Mouse (Mus musculus): ENCODE results near the gene Mib2.
"Not testable (repeated sequence)": the region's sequence is repeated elsewhere in the genome, so short reads cannot be mapped to it uniquely, and the experiment has no call there.

Gene Mib2

GRCm38 (mm10) chr4:155668689-155669597 is at the start of gene Mib2:
Gene Mib2 (minus strand): TSS chr4:155669198.
- DNase-seq (ENCODE audit: low read depth in 2 of 2, low spot score in 2 of 2) = peak; percentile 94 to 97

GRCm38 (mm10) chr4:155710521-155711252 is 41.7 kb upstream of the Mib2 start:
- DNase-seq (ENCODE audit: low read depth in 2 of 2, low spot score in 2 of 2) = no peak

GRCm38 (mm10) chr4:155708988-155709387 is 40.0 kb upstream of the Mib2 start:
- no peak for DNase-seq (ENCODE audit: low read depth in 2 of 2, low spot score in 2 of 2)

GRCm38 (mm10) chr4:155708582-155708981 is 39.6 kb upstream of the Mib2 start:
- no peak for DNase-seq (ENCODE audit: low read depth in 2 of 2, low spot score in 2 of 2)

- no peak for DNase-seq (ENCODE audit: low read depth in 2 of 2, low spot score in 2 of 2)
Measured at GRCm38 (mm10) chr4:155705592-155705929, 36.6 kb upstream of the Mib2 start.

- peak; percentile 87 to 91 for DNase-seq (ENCODE audit: low read depth in 2 of 2, low spot score in 2 of 2)
Measured at GRCm38 (mm10) chr4:155704721-155705591, 36.0 kb upstream of the Mib2 start, which contains the start of gene Ssu72. Gene Ssu72 (plus strand): TSS chr4:155704800.

- DNase-seq (ENCODE audit: low read depth in 2 of 2, low spot score in 2 of 2) = no peak
Measured at GRCm38 (mm10) chr4:155703425-155703929, 34.5 kb upstream of the Mib2 start.

- DNase-seq (ENCODE audit: low read depth in 2 of 2, low spot score in 2 of 2) = no peak
Measured at GRCm38 (mm10) chr4:155700425-155700824, 31.4 kb upstream of the Mib2 start.

- DNase-seq (ENCODE audit: low read depth in 2 of 2, low spot score in 2 of 2) = no peak
Measured at GRCm38 (mm10) chr4:155696261-155697255, 27.6 kb upstream of the Mib2 start.

- DNase-seq (ENCODE audit: low read depth in 2 of 2, low spot score in 2 of 2) = no peak
Measured at GRCm38 (mm10) chr4:155695531-155696062, 26.6 kb upstream of the Mib2 start.

- peak; percentile 71 to 77 for DNase-seq (ENCODE audit: low read depth in 2 of 2, low spot score in 2 of 2)
Measured at GRCm38 (mm10) chr4:155694482-155695401, 25.7 kb upstream of the Mib2 start.

GRCm38 (mm10) chr4:155694111-155694481 is 25.1 kb upstream of the Mib2 start, which contains the start of gene Fndc10:
Gene Fndc10 (plus strand): TSS chr4:155694342.
- DNase-seq (ENCODE audit: low read depth in 2 of 2, low spot score in 2 of 2) = peak; percentile 25 to 42

GRCm38 (mm10) chr4:155692421-155692820 is 23.4 kb upstream of the Mib2 start:
- DNase-seq (ENCODE audit: low read depth in 2 of 2, low spot score in 2 of 2) = peak in 1 of 2 experiments; percentile 32

- no peak for DNase-seq (ENCODE audit: low read depth in 2 of 2, low spot score in 2 of 2)
Measured at GRCm38 (mm10) chr4:155690571-155691375, 21.8 kb upstream of the Mib2 start.

GRCm38 (mm10) chr4:155687764-155688163 is 18.8 kb upstream of the Mib2 start:
- not testable (repeated sequence) for DNase-seq (ENCODE audit: low read depth in 2 of 2, low spot score in 2 of 2)

GRCm38 (mm10) chr4:155683670-155684277 is 14.8 kb upstream of the Mib2 start:
- not testable (repeated sequence) for DNase-seq (ENCODE audit: low read depth in 2 of 2, low spot score in 2 of 2)

- no peak for DNase-seq (ENCODE audit: low read depth in 2 of 2, low spot score in 2 of 2)
Measured at GRCm38 (mm10) chr4:155675991-155676390, 7.0 kb upstream of the Mib2 start.
